Mouse (Mus musculus) C2C12 (cell line): ENCODE data around the gene Col27a1. TPM values are rescaled to one million over a fixed set of nuclear protein-coding genes. Genes with fewer than 3 reads are reported as not detected.
"Not testable (repeated sequence)": the region's sequence is repeated elsewhere in the genome, so short reads cannot be mapped to it uniquely, and the experiment has no call there.

Experiments
- H3K27me3 ChIP-seq: one replicate; pipeline ENCODE4 v1.6.1; 2011; ENCODE audit not compliant: control insufficient read depth, insufficient read depth, insufficient read length
- H3K36me3 ChIP-seq: one replicate; pipeline ENCODE4 v1.6.1; 2011; ENCODE audit not compliant: control insufficient read depth, insufficient read depth
- H3K4me3 ChIP-seq: one replicate; pipeline ENCODE4 v1.5.1; 2011; ENCODE audit warnings: mild to moderate bottlenecking, control low read depth; ENCODE audit not compliant: poor library complexity, insufficient read depth, severe bottlenecking
- H3K79me2 ChIP-seq: one replicate; pipeline ENCODE4 v1.6.1; 2011; ENCODE audit not compliant: control insufficient read depth, insufficient read depth
- H3K79me3 ChIP-seq: one replicate; pipeline ENCODE4 v1.6.1; 2011; ENCODE audit warnings: low read depth, control low read depth
- H3ac ChIP-seq: one replicate; pipeline ENCODE3; 2011; ENCODE audit warnings: low read depth; ENCODE audit not compliant: control insufficient read depth, insufficient read length
- CEBPB ChIP-seq: IDR thresholded peaks from one replicate; pipeline ENCODE4 v1.6.1; 2011; ENCODE audit warnings: low read depth, mild to moderate bottlenecking, control low read depth, moderate library complexity
- CTCF ChIP-seq: IDR thresholded peaks from one replicate; pipeline ENCODE4 v1.5.1; 2011; ENCODE audit not compliant: control insufficient read depth, insufficient read depth, insufficient read length
- FOSL1 ChIP-seq: IDR thresholded peaks from one replicate; pipeline ENCODE4 v1.8.0; 2011; ENCODE audit warnings: mild to moderate bottlenecking, low read length; ENCODE audit not compliant: poor library complexity, insufficient read depth, severe bottlenecking
- MAX ChIP-seq: IDR thresholded peaks from one replicate; pipeline ENCODE4 v1.6.1; 2011; ENCODE audit warnings: mild to moderate bottlenecking, control low read depth
- MYOD1 ChIP-seq: IDR thresholded peaks from one replicate; pipeline ENCODE4 v1.6.1; 2011; ENCODE audit warnings: low read depth; ENCODE audit not compliant: control insufficient read depth, insufficient read length
- MYOG ChIP-seq: IDR thresholded peaks from one replicate; pipeline ENCODE4 v1.6.1; 2011; ENCODE audit not compliant: control insufficient read depth, insufficient read length; ENCODE audit errors: extremely low read depth
- USF1 ChIP-seq: IDR thresholded peaks from one replicate; pipeline ENCODE4 v1.6.1; 2011; ENCODE audit warnings: low read depth, mild to moderate bottlenecking, control low read depth, moderate library complexity
- polyA plus RNA-seq: library from polyadenylated mRNA; unstranded; fragments of >200 nt; fragmentation: generic; extraction: Trizol; gene quantifications from one replicate; pipeline ENCODE4 v1.2.1, GENCODE M21; 2012; ENCODE audit warnings: missing spikeins

Col27a1 gene
- polyA plus RNA-seq, 1 experiment: 0.08 TPM

DNA sequence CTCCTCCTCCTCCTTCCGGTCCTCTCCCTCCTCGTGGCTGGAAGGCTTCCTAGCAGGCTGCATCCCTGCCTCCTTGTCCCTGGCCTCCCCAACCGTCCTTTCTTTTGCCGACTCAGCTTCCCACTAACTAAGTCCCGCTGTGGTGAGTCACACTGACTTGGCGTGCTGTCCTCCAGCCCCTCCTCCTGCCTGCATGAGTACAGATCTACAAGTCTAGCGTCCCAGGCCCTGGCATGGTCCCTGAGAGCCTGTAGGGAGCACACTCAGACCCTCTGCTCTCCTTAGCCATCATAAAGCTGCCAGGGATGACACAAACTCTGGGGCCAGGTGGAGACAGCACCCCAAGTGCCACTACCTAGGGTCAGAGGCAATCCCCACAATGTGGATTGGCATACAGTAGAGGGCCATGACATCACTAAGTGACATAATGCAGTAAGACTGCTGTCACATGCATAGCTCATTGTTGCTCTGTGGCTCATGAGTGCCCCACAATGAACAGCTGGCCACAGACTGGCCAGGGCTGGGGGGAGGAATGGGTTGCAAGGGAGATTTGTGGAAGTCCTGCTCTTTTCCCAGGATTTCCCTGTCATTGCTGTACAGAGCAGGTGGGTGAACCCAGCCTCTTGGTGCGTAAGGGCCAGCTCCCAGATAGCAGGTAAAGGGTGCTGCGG, 102.4 kb downstream of the Col27a1 start:
- H3K79me3 ChIP-seq: no peaks in the 10 kb centered on the region
- no peak overlapping the region for H3ac ChIP-seq
- no peak for TF ChIP-seq MYOG
- peak; percentile 90 for TF ChIP-seq MYOD1
- H3K36me3 ChIP-seq: no peaks in the 10 kb centered on the region
- no peak overlapping the region for H3K4me3 ChIP-seq
- peaks cover 5% of the 10 kb centered on the region for H3K27me3 ChIP-seq
- H3K79me2 ChIP-seq: no peaks in the 10 kb centered on the region

- H3K4me3 ChIP-seq, H3K36me3 ChIP-seq, H3K79me3 ChIP-seq, H3K27me3 ChIP-seq, H3ac ChIP-seq, H3K79me2 ChIP-seq: not testable (repeated sequence)
- TF ChIP-seq CTCF: peak; percentile 46
Measured at GRCm38 (mm10) chr4:63319566-63319965, 105.8 kb downstream of the Col27a1 start.

DNA sequence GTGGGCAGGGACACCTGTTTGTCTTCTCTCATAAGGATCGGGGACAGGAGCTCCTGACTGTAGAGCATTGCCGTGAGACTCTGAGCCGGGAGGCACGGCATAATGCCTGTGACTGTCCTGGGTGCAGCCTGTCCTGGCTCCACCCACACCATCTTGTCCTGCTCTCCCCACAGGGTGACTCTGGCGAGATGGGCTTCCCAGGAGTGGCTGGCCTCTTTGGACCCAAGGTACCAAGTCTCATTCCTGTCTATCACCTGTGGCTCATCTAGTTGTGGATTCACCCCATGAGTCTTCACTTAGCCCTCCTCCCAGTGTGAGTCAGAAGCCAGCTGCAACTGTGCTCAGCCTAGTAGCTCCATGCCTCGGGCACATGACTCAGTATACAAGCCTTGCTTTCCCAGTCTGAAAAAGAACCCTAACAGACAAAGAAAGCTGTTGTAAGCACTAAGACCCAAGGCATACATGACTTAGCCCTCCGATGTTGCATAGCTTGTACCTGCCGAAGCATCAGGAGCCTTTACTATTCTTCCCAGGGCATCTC, 109.5 kb downstream of the Col27a1 start:
- Histone ChIP-seq H3K79me3 (no peaks in the 10 kb centered on the region), H3ac (no peak overlapping the region), H3K4me3 (no peak overlapping the region), H3K27me3 (peaks cover 20% of the 10 kb centered on the region), H3K36me3 (no peaks in the 10 kb centered on the region), H3K79me2 (no peaks in the 10 kb centered on the region)
- TF ChIP-seq MYOD1 (peak; percentile 70), CTCF (no peak), MAX (no peak), CEBPB (no peak), FOSL1 (no peak), USF1 (no peak)

DNA sequence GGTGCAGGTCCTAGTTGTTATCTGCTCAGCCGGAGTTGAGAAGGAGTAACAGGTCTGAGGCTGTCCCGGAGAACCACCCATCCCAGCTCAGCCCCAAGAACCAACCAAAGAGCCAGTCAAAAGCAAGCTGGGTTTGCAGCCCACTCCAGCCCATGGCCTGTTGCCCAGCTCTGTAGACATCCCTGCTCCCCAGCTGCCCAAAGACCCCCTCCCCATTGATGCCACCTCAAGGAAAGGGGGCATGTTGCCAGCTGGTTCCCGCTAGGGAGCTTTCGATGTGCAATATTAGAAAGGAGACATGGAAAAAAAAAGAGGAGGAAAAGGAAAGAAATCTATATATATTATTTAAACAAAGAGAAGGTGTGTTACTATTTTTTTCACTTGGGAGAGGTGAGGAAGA, 119.6 kb downstream of the Col27a1 start:
- Histone ChIP-seq H3K36me3 (no peaks in the 10 kb centered on the region), H3K79me3 (no peaks in the 10 kb centered on the region), H3K4me3 (no peak overlapping the region), H3K27me3 (peaks cover 34% of the 10 kb centered on the region), H3K79me2 (no peaks in the 10 kb centered on the region), H3ac (no peak overlapping the region)
- TF ChIP-seq FOSL1 (no peak), MYOD1 (no peak), USF1 (no peak), CTCF (no peak), MYOG (no peak), MAX (no peak), CEBPB (no peak)

DNA sequence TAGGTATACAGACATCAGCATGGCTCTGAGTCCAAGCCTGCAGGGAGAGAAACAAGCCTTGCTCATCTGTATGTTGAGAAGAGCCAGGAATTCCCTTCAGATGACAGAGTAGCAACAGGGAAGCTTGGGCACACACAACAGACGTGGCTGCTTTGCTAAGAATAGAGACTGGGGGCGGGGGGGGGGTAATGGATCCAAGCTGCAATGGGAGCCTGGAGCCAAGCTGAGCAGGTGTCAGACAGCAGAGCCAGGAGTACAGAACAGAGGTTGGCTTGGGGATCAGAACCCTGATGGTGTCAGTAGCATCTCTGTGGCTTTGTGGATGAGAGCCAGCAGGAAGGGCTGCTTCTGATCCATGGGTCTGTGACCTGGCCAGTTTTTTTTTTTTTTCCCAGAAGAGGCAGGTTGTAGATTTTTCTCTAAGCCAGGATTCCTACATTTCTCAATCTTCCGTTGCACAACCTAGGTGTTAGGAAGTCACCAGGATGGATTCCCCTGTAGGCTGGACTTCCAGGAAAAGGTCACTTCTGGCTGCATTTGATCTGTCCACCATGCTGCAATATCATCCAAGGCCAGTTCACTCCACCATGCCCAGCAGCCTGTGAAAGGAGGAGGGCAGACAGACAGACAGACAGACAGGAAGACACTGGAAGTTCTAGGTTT, 124.7 kb downstream of the Col27a1 start:
- no peaks in the 10 kb centered on the region for H3K79me3 ChIP-seq
- H3K27me3 ChIP-seq: peaks cover 5% of the 10 kb centered on the region
- no peak overlapping the region for H3K4me3 ChIP-seq
- TF ChIP-seq MAX: no peak
- no peak for TF ChIP-seq MYOD1
- H3ac ChIP-seq: no peak overlapping the region
- H3K79me2 ChIP-seq: no peaks in the 10 kb centered on the region
- H3K36me3 ChIP-seq: no peaks in the 10 kb centered on the region

GRCm38 (mm10) chr4:63342491-63342890, 128.7 kb downstream of the Col27a1 start:
- Histone ChIP-seq H3K27me3 (peaks cover 3% of the 10 kb centered on the region), H3K79me2 (no peaks in the 10 kb centered on the region), H3K79me3 (no peaks in the 10 kb centered on the region), H3ac (no peak overlapping the region), H3K36me3 (no peaks in the 10 kb centered on the region), H3K4me3 (no peak overlapping the region)
- TF ChIP-seq MYOD1 (no peak), MYOG (no peak), USF1 (no peak), FOSL1 (no peak), CTCF (no peak), MAX (no peak), CEBPB (no peak)
